Mouse (Mus musculus) cerebellum, postnatal 4 days (tissue): ENCODE results near the gene Ildr2.

Experiments used
- DNase-seq, 2 experiments: peaks; one replicate each; pipeline ENCODE4 v3.0.0; 2022; ENCODE audit warnings: low spot score in 2 of 2, mixed read lengths in 1 of 2

Gene Ildr2

DNA sequence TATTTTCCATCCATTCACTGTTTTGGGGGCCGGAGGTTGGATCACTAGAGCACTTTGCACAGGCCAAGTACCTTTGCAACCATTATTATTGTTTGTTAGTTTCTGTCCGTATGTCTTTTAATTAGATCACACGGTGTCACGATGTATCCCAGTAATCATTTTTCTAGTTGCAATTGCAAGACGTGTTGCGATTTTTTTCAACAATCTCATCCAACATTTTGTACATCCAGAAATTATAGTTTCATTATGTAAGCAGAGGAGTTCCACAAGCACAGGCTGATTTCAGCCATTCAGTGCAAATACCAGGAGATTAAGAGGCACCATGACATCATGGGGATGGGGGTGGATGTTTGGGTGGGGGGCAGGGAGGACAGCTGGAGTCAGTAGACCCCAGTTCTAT, 29.5 kb downstream of the Ildr2 start:
- no peak for DNase-seq

DNA sequence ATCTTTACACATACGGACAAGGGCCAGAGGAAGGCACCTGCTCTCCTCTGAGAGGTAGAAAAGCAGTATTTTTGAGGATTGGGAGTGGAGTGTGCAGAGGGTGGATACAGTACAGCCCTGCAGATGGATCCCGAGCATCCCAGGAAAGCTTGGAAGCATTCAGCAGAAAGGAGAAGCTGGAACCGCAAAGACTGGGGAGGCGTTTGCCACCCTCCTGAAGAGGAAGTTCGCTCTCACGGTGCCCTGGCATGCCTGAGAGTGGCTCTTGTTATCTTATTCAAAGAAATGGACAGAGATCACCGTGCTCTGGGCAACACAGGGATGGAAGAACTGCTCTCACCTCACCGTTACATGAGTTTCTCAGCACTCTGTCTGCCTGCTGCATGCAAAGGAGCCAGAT, 30.5 kb downstream of the Ildr2 start:
- DNase-seq: no peak

DNA sequence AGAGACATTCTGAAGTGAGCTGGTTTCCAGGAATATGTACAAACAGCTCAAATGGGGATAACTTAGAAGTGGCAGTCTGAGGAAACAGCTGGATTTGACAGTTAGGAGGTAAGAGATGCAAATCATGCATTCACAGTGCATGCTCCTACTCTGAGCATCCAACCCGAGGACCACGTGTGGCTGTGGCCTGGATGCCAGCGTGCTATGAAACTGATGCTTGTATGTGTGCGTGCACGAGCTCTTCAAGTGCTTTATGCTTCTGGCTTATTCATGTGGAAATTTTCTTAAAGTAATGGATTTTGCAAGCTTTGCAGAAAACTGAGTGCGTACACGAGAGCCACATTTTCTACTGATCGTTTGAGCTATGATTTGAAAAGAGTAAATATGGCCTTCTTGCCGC, 32.3 kb downstream of the Ildr2 start:
- no peak for DNase-seq

DNA sequence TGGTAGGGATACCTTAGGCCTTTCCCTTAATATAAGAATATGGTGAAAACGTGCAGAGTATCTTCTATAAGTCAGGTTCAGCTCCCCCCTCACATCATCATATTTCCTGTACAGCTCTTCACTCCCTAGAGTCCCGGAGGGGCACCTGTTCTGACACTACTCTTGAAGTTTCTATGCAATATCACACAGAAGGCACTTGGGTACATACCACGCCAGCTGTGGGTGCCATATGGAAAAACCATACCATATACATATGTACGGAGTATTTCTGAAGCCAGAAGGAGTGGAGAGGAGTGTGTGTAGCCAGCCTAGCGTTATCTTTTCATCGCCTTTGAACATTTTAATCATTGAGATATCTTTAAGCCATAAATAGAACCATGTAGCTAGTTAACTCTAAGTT, 36.6 kb downstream of the Ildr2 start:
- DNase-seq: no peak

DNA sequence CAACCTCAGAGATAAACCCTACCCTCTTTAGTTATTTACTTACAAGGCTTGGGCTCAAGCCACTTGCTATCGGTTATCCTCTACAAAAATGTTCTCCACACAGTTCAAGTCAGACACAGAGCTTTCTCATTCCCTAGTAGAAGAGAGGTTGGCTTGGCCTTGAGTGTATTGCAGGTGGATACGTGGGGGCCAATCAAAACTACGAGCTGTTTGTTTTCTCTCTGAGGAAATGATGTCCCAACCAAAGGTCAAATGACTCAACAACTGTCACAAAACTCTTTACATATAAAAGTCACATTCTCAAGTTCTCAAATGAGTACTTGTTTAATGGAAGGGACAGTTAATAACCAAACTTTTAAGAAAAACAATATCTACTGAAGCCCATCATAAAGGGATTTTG, 39.1 kb downstream of the Ildr2 start:
- DNase-seq: no peak

DNA sequence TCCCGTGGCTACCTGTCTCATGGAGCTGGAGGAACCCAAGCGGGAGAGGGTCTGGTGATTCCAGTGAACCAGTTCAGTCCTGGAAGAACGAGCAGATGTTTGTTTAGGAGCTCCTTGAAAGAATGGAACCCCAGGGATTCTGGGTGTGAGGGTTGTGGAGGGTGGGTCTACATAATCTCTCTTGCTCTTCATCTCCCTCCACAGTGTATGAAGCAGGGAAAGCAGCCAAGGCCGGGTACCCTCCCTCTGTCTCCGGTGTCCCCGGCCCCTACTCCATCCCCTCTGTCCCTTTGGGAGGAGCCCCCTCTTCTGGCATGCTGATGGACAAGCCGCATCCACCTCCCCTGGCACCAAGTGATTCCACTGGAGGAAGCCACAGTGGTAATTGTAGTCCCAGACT, 41.6 kb downstream of the Ildr2 start:
- DNase-seq: no peak

DNA sequence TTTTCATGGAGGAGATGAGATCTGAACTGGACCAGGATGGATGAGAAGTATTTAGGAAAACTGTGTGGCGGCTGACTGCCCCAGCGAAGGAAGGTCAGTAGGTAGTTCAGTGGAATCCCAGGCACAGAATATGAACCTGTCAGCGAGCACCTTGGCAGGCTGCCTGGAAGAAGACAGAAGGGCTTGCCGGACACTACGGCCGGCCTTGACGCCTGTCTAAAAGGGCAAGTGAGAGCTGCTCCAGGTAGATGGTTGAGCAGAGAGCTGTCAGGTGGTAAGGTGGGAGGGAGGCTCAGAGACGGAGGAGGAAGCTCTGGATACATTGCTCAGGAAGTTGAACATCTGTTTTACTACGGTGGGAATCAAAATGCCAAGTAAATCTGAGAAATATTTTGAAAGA, 42.4 kb downstream of the Ildr2 start:
- no peak for DNase-seq

DNA sequence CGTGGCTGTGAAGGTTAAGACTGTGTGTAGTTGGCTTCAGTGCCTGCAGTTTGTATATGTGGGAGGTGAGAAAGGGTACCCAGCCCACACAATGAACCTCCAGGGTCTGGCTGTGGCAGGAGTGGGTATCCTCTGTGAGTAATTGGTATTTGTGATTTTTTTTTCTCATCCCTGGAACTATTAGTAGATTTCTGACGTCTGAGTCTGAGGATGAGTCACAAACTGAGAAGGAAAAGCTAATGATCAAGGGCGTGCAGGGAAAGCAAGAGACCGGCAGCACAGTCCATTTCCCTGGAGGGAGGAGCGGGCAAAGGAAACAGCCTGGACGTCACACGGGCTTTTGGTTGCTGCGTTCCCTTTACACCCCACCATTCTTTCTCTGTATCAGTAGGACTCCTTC, 43.0 kb downstream of the Ildr2 start:
- no peak for DNase-seq

DNA sequence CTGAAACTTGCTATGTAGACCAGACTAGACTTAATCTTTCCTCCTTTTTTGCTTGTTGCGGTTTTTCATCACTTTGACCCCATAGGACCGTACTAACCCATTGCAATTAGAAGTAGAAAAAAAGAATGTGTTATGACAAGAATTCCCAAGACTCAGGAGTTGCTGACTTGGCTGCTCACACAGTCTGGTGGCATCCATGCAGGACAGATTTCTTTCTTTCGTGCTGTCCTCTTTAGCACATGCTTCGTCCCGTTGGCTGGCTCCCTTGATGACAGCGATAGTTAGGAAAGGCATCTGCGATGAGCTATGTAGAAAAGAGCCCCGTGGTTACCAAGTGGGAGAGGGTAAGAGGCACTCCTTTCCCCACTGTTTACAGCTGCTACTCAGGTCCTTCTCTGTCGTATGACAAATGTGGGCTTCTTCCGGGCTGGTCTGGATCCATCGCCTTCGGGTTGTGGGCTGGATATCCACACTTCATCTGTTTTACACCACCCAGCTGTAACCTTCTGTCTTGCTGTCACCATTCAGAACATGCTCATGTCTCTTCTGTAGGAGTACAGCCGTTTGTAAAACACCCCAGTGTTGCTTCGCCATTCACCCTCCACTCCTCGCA, 43.7 kb downstream of the Ildr2 start:
- DNase-seq: no peak

DNA sequence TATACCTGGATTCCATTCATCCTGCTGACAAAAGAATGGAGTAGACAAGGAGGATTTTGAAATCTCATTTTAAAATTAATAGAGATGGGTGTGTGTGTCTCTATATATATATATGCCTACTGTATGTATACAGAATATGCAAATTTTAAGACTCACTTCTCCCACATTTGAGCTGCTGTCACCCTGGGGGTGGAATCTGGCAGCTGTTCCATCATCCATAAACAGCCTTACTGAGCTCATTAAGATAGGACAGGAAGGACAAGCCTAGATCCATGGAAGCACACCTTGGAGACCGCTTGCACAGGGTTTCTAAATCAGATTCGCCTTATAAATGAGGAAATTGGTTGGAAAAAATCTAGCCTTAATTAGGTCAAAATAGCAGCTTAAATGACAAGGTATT, 44.9 kb downstream of the Ildr2 start:
- DNase-seq: no peak

DNA sequence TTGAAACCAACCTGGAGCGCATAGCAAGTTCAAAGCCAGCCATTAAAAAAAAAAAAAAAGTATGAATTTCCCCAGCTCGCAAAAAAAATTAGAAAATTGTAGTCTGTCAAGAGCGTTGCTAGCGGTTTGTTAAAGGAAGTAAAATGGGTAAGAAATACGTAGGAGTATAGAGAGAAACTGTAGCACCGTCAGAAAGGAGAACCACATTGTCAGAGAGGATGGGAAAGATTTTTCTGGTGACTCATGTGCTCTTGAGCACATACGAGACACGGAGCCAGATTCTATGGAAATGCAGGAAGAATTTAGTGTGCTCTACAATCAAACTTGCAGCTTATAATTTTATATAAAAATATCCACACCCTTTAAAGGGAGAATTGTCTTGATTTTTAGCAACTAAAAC, 45.9 kb downstream of the Ildr2 start:
- DNase-seq: no peak

DNA sequence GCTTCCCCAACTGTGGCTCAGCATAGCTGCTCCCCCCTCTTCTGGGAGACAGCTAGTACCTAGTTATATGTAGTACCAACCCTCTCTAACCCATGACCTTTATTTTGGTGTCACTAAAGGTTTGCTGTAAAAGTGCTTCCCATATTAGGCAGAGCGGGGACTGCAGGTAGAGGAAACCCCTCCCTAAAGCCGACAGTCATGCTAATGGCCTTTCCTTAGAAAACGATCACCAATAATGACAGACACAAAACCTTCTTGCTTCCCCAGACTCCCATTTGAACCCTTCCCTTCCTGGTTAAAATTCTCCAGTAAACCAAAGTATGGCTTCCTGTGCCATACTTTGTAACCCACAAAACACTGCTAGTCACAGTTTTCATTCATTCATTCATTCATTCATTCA, 46.6 kb downstream of the Ildr2 start:
- no peak for DNase-seq

DNA sequence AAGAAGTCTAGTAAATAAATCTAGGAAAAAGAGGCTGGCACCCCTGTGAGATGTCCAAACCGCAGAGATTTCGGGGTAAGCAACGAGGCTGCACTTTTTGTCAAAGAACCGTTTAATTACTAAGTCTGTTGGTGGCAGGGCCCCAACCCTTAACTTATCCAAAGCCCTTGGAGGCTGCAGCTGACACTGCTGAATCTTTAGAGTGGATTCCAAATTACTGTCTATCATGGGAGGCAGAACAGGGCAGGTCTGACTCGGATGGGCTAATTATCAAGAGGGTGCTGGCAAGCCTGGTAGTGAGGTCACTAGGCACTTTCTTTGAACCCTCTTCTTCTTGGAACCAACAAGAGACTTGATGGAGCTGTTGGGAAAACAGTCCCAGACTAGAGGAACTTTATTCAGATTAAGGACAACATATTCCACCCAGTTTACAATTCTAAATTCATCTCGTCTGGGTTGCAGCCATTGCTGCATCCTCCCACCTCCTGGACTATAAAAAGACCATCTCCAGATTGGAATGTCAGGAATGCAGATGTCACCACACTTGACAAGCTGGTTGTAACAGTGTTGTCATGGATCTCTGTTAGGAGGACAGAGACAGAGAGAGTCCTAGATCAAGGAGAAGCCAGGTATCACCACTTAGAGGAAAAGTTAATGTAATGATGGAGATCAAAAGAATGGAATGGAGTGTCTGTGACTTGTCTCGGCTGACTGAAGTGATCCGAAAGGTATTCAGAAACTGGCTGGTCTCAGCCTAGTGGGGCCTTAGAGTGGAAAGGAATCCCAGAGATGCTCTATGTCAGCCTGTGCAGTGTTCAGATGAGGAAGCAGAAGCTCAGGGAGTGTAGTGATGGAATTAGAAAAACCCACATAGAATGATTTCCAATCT, 50.7 kb downstream of the Ildr2 start:
- no peak for DNase-seq

DNA sequence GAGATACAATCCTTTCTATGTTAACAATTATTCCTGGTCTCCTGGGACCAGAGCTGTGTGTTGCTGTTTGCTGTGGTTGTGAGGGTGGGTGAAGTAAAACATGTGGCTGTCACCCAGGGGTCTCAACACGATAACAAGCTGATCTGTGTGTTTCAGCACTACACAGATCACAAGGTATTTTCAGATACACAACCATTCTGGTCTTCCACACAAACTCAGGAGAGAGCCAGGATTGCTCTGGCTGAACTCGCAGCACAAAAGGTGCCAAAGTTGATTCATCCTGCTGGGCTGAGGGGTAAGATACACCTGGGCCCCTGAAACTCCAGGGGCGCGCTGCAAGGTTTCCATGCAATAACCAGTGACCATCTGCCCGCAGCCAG, 54.5 kb downstream of the Ildr2 start:
- no peak for DNase-seq

DNA sequence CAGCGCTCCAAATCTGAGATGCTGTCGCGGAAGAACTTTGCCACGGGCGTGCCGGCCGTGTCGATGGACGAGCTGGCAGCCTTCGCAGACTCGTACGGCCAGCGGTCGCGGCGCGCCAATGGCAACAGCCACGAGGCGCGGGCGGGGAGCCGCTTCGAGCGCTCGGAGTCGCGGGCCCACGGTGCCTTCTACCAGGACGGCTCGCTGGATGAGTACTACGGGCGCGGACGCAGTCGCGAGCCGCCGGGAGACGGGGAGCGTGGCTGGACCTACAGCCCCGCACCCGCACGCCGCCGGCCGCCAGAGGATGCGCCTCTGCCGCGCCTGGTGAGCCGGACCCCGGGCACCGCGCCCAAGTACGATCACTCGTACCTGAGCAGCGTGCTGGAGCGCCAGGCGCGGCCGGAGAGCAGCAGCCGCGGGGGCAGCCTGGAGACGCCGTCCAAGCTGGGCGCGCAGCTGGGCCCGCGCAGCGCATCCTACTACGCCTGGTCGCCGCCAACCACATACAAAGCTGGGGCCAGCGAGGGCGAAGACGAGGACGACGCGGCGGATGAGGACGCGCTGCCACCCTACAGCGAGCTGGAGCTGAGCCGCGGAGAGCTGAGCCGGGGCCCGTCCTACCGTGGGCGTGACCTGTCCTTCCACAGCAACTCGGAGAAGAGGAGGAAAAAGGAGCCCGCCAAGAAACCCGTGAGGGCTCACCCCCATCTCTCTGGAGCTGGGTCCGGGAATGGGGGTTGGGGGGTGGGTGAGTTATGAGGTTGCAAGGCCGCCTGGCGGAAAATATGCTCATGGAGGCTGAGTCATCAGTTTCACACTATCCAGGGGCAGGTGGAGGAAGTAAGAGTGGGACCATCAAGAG, 55.1 kb downstream of the Ildr2 start:
- DNase-seq: peak in 1 of 2 experiments; percentile 48

DNA sequence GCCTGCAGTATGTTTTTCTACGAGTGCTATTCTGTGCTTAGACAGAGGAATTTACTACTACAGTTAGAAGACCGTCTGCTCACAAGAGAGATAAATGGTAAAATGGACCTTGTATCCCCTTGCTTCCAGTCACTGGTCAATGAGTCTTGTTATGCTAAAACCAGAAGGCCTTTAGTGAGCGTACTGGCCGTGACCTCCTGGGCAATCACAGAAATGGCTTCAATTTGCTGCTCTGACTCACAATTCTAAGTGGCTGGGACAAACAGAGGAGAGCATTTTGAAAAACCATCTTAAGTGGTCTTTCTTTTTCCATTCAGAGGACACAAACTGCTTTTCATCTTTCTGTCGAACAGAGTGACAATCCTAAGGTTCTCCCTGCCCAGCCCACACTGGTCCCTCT, 57.2 kb downstream of the Ildr2 start:
- DNase-seq: no peak

DNA sequence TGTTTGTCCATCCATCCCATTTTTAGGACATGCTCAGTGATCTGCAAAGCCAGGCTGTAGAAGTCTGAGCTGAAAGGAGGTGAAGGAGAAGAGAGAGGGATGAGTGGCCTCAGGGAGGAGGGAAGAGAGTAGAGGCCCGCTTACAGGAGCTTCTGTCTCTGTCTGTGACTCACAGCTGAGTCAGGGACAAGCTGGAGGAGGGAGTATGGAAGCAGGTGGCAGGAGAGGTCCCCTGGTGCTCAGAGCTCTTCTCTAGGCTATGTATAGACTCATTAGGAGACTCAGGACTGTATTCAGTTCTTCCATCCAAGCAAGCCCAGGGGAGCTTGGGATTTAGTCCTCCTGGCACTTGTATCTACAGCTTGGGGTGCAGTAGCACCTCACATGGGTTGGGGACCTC, 59.7 kb downstream of the Ildr2 start:
- DNase-seq: no peak

DNA sequence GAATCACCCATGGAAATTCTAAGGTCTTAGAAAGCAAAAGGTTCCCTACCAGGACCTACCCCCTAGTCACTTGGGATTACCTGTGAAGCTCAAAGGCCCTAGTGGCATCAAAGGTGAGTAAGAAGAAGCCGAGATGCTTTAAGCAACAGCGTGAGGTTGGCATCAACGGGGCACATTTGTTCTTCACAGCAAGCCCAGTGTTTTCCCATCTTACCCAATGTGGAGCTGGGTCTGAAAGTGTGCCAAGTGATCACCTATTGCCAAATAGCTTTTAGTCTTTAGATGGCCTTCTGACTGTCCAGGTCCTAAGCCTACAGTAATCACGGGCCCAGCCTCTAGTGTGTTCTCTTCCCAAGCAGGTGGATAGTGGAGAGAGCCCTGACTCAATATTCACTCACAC, 61.8 kb downstream of the Ildr2 start:
- DNase-seq: no peak

DNA sequence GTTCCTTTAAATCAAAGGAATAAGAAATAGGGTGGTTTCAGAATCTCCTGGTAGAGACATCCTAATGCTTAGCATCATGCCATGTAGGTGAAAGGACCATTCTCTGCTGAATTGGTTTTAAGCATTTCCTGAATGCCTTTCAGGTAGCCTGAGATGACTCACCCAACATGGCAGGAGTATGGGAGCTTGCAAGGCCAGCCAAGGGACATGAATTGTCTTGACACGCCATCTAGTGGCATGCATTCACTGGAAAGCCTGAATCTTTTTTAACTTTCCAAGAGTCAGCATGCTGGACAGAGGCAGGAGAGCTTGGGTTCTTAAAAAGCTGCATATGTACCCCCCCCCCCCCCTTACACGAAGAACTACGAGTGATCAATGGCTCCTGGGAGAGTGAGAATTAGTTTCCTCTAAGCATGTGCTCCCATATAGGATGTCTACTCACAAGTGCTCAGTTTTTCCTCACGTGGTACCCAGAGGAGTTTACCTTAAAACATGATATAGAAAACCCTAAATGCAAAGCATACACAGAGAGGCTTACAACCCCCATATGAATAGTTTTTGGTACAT, 65.3 kb downstream of the Ildr2 start:
- DNase-seq: peak; percentile 40 to 57

DNA sequence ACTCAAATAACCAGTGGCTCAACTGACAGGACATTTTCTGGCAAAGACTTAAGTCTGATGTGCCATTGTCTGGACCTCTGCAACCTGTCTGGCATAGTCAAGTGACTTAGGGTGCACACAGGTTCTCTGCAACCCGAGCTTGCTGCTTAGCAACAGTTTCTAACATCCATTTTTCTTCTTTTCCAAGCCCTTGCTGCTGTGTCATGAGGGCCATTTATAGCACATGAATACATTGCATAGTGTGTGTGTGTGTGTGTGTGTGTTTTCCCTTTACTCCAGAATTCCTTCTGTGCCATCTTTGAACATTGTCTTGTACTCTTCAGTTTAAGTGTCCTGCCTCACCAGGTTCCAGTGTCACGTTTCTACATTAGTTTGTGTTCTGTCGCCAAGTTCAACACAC, 72.5 kb downstream of the Ildr2 start:
- DNase-seq: no peak

DNA sequence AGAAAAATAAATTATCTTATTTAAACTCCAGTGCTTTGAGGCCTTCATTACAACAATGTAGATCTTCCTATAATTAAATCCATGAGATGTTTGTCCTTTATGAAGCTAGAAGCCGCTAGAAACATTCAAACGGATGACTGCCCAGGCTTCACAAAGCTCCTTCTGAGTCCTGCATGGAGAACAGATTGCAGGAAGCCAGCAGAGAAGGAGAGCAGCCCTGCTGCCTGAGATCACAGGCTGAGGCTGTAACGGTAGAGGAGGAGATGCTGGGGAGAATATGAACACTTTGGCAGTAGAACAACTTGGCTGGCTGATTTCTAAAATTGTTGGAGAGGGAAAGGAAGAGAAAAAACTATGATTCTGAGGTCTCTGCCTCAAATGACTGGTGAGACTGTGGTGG, 76.8 kb downstream of the Ildr2 start:
- DNase-seq: no peak

DNA sequence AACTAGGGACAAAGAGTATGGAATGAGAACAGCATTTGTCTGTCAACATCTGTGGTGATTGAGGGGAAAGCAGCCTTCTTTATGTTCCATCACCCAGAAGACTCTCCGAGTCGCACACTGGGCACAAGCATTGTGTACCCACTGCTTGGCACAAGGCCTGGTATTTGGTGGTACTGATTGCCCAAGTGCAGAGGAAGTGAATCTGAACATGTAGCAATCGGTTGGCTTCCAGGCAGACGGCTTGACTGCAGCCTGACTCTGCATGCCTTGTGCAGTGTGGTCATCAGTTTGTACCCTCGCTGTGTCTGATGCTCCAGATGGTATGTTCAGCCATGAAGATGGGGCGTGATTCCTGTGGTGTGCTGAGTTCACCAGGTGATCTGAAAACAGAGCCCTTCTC, 85.2 kb downstream of the Ildr2 start:
- DNase-seq: no peak
